Mouse (Mus musculus) stomach, embryonic 14.5 days (tissue): ENCODE data around the gene Usp45. TPM values are rescaled to one million over a fixed set of nuclear protein-coding genes. Genes with fewer than 3 reads are reported as not detected.
A peak's percentile ranks its signal among the peaks of the same experiment; 100 is the strongest.

Experiments
- ATAC-seq: fragments of 200-750 bp; cut with Nextera tagmentation; 2 replicates; pipeline ENCODE4 v1.8.0; 2017; ENCODE audit warnings: low read depth, moderate TSS enrichment; ENCODE audit not compliant: insufficient number of reproducible peaks, insufficient read depth, low FRiP score
- H3K27ac ChIP-seq: fragments of 300-500 bp; sonication (generic); 2 replicates; pipeline ENCODE4 v1.5.1; 2014; ENCODE audit warnings: mild to moderate bottlenecking, low read length, moderate library complexity, mixed read lengths
- H3K27me3 ChIP-seq: fragments of 300-500 bp; sonication (generic); 2 replicates; pipeline ENCODE4 v1.6.1; 2014; ENCODE audit warnings: low read length, control low read depth, mixed read lengths; ENCODE audit not compliant: control insufficient read depth, insufficient read depth
- H3K36me3 ChIP-seq: fragments of 300-500 bp; sonication (generic); 2 replicates; pipeline ENCODE4 v1.6.1; 2014; ENCODE audit warnings: mild to moderate bottlenecking, control low read depth, low read length, moderate library complexity, mixed read lengths; ENCODE audit not compliant: control insufficient read depth, insufficient read depth
- H3K4me1 ChIP-seq: fragments of 300-500 bp; sonication (generic); 2 replicates; pipeline ENCODE4 v1.6.1; 2014; ENCODE audit warnings: low read length, control low read depth, mixed read lengths; ENCODE audit not compliant: control insufficient read depth, insufficient read depth
- H3K4me2 ChIP-seq: fragments of 300-500 bp; sonication (generic); replicated peaks from 2 replicates; pipeline ENCODE4 v1.6.1; 2014; ENCODE audit warnings: low read depth, low read length, control low read depth
- H3K4me3 ChIP-seq: fragments of 300-500 bp; sonication (generic); 2 replicates; pipeline ENCODE4 v1.5.1; 2014; ENCODE audit warnings: low read depth, low read length, control low read depth
- H3K9ac ChIP-seq: fragments of 300-500 bp; sonication (generic); replicated peaks from 2 replicates; pipeline ENCODE4 v1.6.1; 2014; ENCODE audit warnings: low read depth, mild to moderate bottlenecking, control low read depth, low read length, moderate library complexity, mixed read lengths
- H3K9me3 ChIP-seq: fragments of 300-500 bp; sonication (generic); 2 replicates; pipeline ENCODE4 v1.6.1; 2016; ENCODE audit warnings: low read depth, low read length, control low read depth; ENCODE audit not compliant: control insufficient read depth
- WGBS: fragments of 180-500 bp; shearing (Covaris S2); extraction: QIAGEN DNeasy Blood & Tissue Kit; methylation state at CpG from one replicate; pipeline ENCODE4 v1.1.7; 2014; 5-methylcytosine and 5-hydroxymethylcytosine counted together
- polyA plus RNA-seq: library from polyadenylated mRNA; unstranded; fragments of >200 nt; fragmentation: Nextera tagmentation; extraction: Ambion mirVana; gene quantifications from 2 replicates; pipeline ENCODE4 v1.2.1, GENCODE M21; 2014

Gene Usp45
- polyA plus RNA-seq, 1 experiment from 2014 or later: 13.2 TPM

DNA sequence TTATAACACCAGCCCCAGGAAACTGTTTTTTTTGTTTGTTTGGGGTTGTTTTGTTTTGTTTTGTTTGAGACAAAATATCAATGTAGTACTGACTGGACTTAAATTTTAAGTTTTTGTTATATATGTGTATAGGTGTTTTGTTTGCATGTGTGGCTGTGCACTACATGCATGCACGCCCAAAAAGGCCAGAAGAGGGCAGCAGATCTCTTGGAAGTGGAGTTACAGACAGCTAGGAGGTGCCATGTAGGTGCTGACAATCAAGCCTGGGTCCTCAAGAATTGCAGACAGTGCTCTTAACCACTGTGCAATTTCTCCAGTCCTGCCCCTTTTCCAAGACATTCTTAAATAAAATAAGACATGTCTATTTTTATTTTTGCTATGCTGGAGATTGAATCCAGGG lies 8.1 kb upstream of the Usp45 start:
- Histone ChIP-seq H3K36me3 (no peaks in the 10 kb centered on the region), H3K9me3 (no peaks in the 10 kb centered on the region), H3K27ac (no peak overlapping the region), H3K4me3 (no peak overlapping the region), H3K27me3 (no peaks in the 10 kb centered on the region), H3K4me2 (no peak overlapping the region), H3K4me1 (no peaks in the 10 kb centered on the region; the same call in 1 of the 2 replicates), H3K9ac (no peak overlapping the region)
- ATAC-seq: no peak
- 50% methylated on average over 1 of the region's 1 CpGs for WGBS

GRCm38 (mm10) chr4:21761416-21762160 lies 5.4 kb upstream of the Usp45 start:
- Histone ChIP-seq H3K4me1 (no peaks in the 10 kb centered on the region; the same call in 1 of the 2 replicates), H3K9ac (no peak overlapping the region), H3K4me2 (no peak overlapping the region), H3K9me3 (no peaks in the 10 kb centered on the region), H3K27ac (no peak overlapping the region), H3K27me3 (no peaks in the 10 kb centered on the region), H3K36me3 (no peaks in the 10 kb centered on the region), H3K4me3 (no peak overlapping the region)
- ATAC-seq: no peak
- 59% methylated on average over 9 of the region's 9 CpGs for WGBS

DNA sequence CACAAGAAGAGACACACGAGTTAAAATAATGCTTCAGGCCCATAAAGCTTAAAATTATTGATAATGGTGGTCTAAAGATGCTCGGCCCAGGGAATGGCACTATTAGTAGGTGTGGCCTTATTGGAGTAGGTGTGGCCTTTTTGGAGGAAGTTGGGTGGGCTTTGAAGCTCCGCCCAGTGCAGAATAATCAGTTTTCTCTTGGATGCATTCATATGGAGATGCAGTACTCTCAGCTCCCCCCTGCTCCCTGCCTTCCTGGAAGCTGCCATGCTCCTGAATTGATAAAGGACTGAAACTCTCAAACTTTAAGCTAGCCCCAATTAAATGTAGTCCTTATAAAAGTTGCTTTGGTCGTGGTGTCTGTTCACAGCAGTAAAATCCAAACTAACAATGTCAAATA lies 3.1 kb upstream of the Usp45 start:
- ATAC-seq: no peak
- H3K4me1 ChIP-seq: no peaks in the 10 kb centered on the region; the same call in 1 of the 2 replicates
- WGBS: 74% methylated on average over 4 of the region's 4 CpGs

DNA sequence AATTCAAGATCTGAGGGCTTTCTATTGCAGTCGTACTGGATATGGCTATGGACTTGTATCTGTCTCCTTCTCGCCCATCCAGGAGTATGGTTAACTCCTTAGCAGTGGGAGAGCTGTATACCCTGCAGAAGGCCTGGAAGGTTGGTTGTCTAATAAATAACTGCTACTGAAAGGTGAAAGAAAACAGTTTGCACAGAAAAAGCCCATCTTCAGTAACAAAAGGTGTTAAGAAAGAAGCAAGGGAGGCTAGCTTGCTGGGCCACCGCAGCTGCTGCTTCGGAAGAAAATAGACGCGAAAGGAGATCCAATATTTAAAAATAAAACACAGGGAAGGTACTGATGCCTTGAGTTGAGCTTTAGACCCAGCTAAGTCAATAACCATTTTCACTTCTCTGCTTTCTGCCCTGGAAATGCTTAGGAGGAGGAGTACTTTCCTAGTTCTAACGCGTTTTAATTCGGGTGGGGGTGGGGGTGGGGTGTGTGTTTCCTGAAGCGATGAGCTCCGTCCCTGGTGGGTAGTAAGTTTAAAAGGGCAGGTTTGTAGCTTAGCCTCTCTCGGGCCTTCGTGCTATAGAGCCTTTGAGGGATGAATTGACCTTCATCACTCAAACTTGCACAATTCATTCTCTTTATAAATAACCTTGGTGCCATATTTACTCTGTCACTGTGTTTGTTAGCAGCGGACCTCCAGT lies 639 bp upstream of the Usp45 start:
- WGBS: 24% methylated on average over 14 of the region's 14 CpGs
- peak; percentile 20; the same call in 1 of the 2 replicates for ATAC-seq

More for the DNA sequence above, 3.1 kb upstream of the Usp45 start:
- no peak overlapping the region for H3K4me2 ChIP-seq
- H3K9me3 ChIP-seq: no peaks in the 10 kb centered on the region
- no peak overlapping the region for H3K4me3 ChIP-seq
- H3K27ac ChIP-seq: no peak overlapping the region
- H3K27me3 ChIP-seq: no peaks in the 10 kb centered on the region
- no peak overlapping the region for H3K9ac ChIP-seq
- no peaks in the 10 kb centered on the region for H3K36me3 ChIP-seq

DNA sequence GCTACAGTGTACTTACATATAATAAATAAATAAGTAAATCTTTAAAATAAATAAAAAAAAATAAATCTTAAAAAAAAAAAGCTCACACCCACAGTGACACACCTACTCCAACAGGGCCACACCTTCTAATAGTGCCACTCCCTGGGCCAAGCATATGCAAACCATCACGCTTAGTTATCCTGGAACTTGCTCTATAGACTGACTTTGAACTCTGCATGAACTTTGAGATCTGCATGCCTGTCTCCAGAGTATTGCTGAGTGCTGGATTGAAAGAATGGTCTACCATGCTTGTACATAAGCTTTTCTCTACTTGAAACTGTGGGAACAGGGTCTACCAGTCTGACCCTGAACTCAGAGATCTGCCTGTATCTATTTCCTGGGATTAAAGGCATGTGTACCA lies 4.1 kb downstream of the Usp45 start:
- no peaks in the 10 kb centered on the region for H3K4me1 ChIP-seq
- H3K27me3 ChIP-seq: no peaks in the 10 kb centered on the region
- ATAC-seq: no peak
- H3K36me3 ChIP-seq: no peaks in the 10 kb centered on the region
- no peak overlapping the region for H3K4me2 ChIP-seq
- no peak overlapping the region for H3K4me3 ChIP-seq
- no peak overlapping the region for H3K27ac ChIP-seq
- H3K9ac ChIP-seq: no peak overlapping the region
- H3K9me3 ChIP-seq: no peaks in the 10 kb centered on the region
- 56% methylated on average over 1 of the region's 1 CpGs for WGBS

More for the DNA sequence above, 639 bp upstream of the Usp45 start:
- Histone ChIP-seq H3K27ac (no peak overlapping the region), H3K36me3 (no peaks in the 10 kb centered on the region), H3K4me1 (no peaks in the 10 kb centered on the region; the same call in 1 of the 2 replicates), H3K4me3 (peak overlapping the region; percentile 61), H3K27me3 (no peaks in the 10 kb centered on the region), H3K9ac (peak overlapping the region; percentile 33; the same call in 1 of the 2 replicates), H3K4me2 (peak overlapping the region; percentile 74), H3K9me3 (no peaks in the 10 kb centered on the region)

DNA sequence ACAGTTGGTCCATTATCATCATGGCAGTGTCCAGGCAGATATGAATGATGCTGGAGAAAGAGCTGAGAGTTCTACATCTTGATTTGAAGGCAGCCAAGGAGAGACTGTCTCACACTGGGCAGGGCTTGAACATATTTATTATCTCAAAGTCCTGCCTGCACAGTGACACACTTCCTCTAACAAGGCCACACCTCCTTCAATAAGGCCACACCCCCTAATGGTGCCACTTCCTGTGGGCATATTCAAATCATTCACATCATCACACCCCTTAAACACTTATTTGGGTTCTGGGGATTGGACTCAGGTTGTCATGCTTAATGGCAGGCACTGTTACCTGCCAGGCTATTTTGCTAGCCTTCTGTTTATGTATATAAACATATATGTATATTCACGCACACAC lies 5.3 kb downstream of the Usp45 start:
- H3K27ac ChIP-seq: no peak overlapping the region
- no peak overlapping the region for H3K4me3 ChIP-seq
- no peak overlapping the region for H3K9ac ChIP-seq
- no peaks in the 10 kb centered on the region for H3K36me3 ChIP-seq
- ATAC-seq: no peak
- H3K9me3 ChIP-seq: no peaks in the 10 kb centered on the region
- 95% methylated on average over 1 of the region's 1 CpGs for WGBS
- H3K4me2 ChIP-seq: no peak overlapping the region
- peaks cover 2% of the 10 kb centered on the region; the same call in 1 of the 2 replicates for H3K4me1 ChIP-seq
- H3K27me3 ChIP-seq: no peaks in the 10 kb centered on the region

DNA sequence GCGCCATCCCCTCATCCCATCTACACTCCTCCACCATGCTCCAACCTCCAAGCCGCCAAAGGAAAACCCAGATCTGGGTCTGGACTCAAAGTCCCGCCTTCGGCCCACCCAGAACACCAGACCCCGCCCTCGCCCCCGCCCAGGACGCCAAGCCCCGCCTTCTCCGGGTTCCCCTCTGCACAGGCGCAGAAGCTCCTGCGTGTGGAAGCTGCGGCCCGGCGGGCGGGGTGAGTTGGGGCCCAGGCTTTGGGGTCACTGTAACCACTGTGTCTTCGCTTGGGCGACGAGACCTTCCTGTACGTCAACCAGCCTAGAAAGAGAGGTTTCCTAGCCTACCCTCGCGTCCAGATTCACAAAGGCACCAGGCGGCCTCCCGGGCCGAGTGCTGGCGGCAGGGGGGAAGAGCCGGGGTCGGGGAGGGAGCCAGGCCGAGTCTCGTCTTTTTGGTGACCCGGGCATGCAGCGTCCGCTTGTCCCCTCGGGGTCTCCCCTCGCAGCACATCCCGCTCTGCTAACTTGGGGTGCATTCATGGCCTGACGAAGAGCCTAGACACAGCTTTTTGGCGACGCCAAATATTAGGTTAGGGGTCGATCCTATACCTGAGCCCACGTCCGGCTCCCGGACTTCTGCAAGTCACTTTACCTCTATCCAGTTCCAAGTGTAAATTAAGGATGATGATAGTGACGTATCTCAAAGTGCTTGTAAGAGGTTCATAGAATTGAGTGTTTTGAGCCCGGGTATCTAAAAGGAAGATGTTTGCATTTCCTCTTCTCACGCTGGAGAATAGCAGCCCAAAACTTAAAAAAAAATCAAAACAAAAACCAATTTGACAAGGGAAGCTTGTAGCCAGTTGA lies 9.4 kb downstream of the Usp45 start:
- Histone ChIP-seq H3K27ac (no peak overlapping the region), H3K9me3 (no peaks in the 10 kb centered on the region), H3K36me3 (peaks cover 2% of the 10 kb centered on the region; the same call in 1 of the 2 replicates), H3K9ac (peak overlapping the region; percentile 73), H3K4me2 (peak overlapping the region; percentile 67), H3K4me1 (peaks cover 5% of the 10 kb centered on the region; the same call in 1 of the 2 replicates), H3K27me3 (no peaks in the 10 kb centered on the region), H3K4me3 (peak overlapping the region; percentile 67)
- WGBS: 0% methylated on average over 46 of the region's 46 CpGs
- peak; percentile 97 for ATAC-seq

DNA sequence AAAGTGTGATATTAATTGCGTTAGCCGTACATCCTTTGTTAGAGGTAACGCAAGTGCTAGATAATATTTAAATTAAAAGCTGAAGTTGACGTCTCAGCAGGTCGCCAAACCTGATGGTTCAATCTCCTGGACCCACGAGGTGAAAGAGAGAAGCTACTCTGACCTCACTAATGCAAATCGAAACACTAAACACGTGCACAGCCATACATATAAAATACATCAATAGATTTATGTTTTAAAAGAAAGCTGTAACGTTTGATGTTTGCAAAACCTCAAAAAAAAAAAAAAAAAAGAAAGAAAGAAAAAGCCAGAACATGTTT lies 9.9 kb downstream of the Usp45 start:
- Histone ChIP-seq H3K27ac (no peak overlapping the region), H3K9me3 (no peaks in the 10 kb centered on the region), H3K4me3 (peak overlapping the region; percentile 67), H3K4me1 (peaks cover 5% of the 10 kb centered on the region; the same call in 1 of the 2 replicates), H3K9ac (peak overlapping the region; percentile 73; the same call in 1 of the 2 replicates), H3K27me3 (no peaks in the 10 kb centered on the region), H3K4me2 (peak overlapping the region; percentile 67), H3K36me3 (peaks cover 7% of the 10 kb centered on the region)
- 5% methylated on average over 9 of the region's 9 CpGs for WGBS
- no peak for ATAC-seq
